Mouse (Mus musculus): ENCODE measurements around the gene Smim5. TPM values are rescaled to one million over a fixed set of nuclear protein-coding genes. Genes with fewer than 3 reads are reported as not detected.
A peak's percentile ranks its signal among the peaks of the same experiment; 100 is the strongest.
"Not testable (repeated sequence)": the region's sequence is repeated elsewhere in the genome, so short reads cannot be mapped to it uniquely, and the experiment has no call there.

Gene Smim5
- 3.6 and 4.8 TPM in 2 replicates for polyA plus RNA-seq (2015; fragmentation: Nextera tagmentation; extraction: Ambion mirVana)

GRCm38 (mm10) chr11:115899486-115900266 lies at the start of gene Smim5:
Gene Smim5, plus strand, starts transcription at chr11:115899966.
- no peak within 1 kb of the TSS for H3K4me3 ChIP-seq
- no peak within 1 kb of the TSS for H3K9ac ChIP-seq
- ATAC-seq (ENCODE audit: borderline replicate concordance, extremely low read depth, low FRiP score, low TSS enrichment) = peak; percentile 68
- H3K4me2 ChIP-seq = peak within 1 kb of the TSS; percentile 25
- H3K4me1 ChIP-seq = peaks cover 59% of the 10 kb centered on the region
- H3K27ac ChIP-seq = peak within 1 kb of the TSS; percentile 73
- H3K9me3 ChIP-seq = no peaks in the 10 kb centered on the region
- 26% methylated on average over 16 of the region's 16 CpGs for WGBS
- H3K36me3 ChIP-seq = peaks cover 8% of the 10 kb centered on the region; the same call in 1 of the 2 replicates
- H3K27me3 ChIP-seq = no peaks in the 10 kb centered on the region

- no peak overlapping the region for H3K27ac ChIP-seq
- H3K4me2 ChIP-seq = no peak overlapping the region
- H3K36me3 ChIP-seq = peaks cover 27% of the 10 kb centered on the region
These were observed 45.1 kb upstream of the Smim5 start for GRCm38 (mm10) chr11:115854674-115855073.

DNA sequence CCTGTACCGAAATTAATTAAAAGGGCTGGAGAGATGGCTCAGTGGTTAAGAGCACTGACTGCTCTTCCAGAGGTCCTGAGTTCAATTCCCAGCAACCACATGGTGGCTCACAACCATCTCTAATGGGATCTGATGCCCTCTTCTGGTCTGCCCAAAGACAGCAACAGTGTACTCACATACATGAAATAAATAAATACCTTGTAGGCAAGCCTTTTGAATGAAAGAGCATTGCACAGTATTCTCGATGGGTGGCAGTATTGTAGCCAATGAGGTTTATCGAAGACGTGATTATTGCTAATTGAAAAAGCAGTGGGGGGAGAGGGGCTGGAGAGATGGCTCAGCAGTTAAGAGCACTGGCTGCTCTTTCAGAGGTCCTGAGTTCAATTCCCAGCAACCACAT lies 42.6 kb upstream of the Smim5 start:
- peaks cover 15% of the 10 kb centered on the region; the same call in 1 of the 2 replicates for H3K36me3 ChIP-seq
- H3K4me2 ChIP-seq; H3K9ac ChIP-seq; H3K9me3 ChIP-seq; ATAC-seq (ENCODE audit: borderline replicate concordance, extremely low read depth, low FRiP score, low TSS enrichment); H3K27ac ChIP-seq; H3K4me3 ChIP-seq: not testable (repeated sequence)
- H3K4me1 ChIP-seq = peaks cover 17% of the 10 kb centered on the region
- H3K27me3 ChIP-seq = peaks cover 57% of the 10 kb centered on the region
- 88% methylated on average over 4 of the region's 4 CpGs for WGBS

More at GRCm38 (mm10) chr11:115854674-115855073, 45.1 kb upstream of the Smim5 start:
- no peak overlapping the region for H3K9ac ChIP-seq
- no peak overlapping the region for H3K4me3 ChIP-seq
- no peak for ATAC-seq (ENCODE audit: borderline replicate concordance, extremely low read depth, low FRiP score, low TSS enrichment)
- 83% methylated on average over 6 of the region's 6 CpGs for WGBS
- 0 out of 2 replicates have a peak, but pooled peaks cover 4% of the 10 kb centered on the region for H3K9me3 ChIP-seq
- H3K27me3 ChIP-seq = peaks cover 32% of the 10 kb centered on the region
- peaks cover 17% of the 10 kb centered on the region for H3K4me1 ChIP-seq

DNA sequence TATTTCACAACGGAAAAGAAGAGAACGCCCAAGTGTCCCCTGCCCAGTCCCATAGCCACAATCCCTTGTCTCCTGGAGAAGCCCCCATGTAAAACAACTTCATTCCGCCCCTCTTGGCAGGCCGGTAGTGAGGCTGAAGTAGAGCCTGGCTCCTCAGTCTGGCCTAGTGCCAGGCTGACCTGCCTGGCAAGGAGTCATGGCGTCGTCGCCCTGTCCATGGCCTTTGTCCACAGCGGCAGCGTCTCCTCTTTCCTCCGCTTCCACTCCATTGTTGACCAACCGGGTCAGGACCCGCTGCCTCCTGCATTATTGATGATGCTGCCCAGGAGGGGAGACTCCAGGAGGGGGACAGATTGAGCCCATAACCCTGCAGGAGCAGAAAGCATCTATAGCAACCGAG lies 41.8 kb upstream of the Smim5 start:
- ATAC-seq (ENCODE audit: borderline replicate concordance, extremely low read depth, low FRiP score, low TSS enrichment) = no peak
- Histone ChIP-seq H3K9ac (no peak overlapping the region), H3K36me3 (peaks cover 15% of the 10 kb centered on the region; the same call in 1 of the 2 replicates), H3K4me3 (no peak overlapping the region), H3K27ac (no peak overlapping the region), H3K27me3 (peaks cover 57% of the 10 kb centered on the region), H3K9me3 (0 out of 2 replicates have a peak, but pooled peaks cover 4% of the 10 kb centered on the region), H3K4me2 (no peak overlapping the region), H3K4me1 (peaks cover 17% of the 10 kb centered on the region)
- 33% methylated on average over 13 of the region's 13 CpGs for WGBS

- Histone ChIP-seq H3K27me3 (peaks cover 57% of the 10 kb centered on the region), H3K27ac (no peak within 1 kb of the TSS), H3K4me2 (peak within 1 kb of the TSS; percentile 78), H3K4me3 (peak within 1 kb of the TSS; percentile 41), H3K4me1 (peaks cover 17% of the 10 kb centered on the region), H3K36me3 (peaks cover 15% of the 10 kb centered on the region; the same call in 1 of the 2 replicates), H3K9me3 (0 out of 2 replicates have a peak, but pooled peaks cover 4% of the 10 kb centered on the region), H3K9ac (peak within 1 kb of the TSS; percentile 39; the same call in 1 of the 2 replicates)
- no peak for ATAC-seq (ENCODE audit: borderline replicate concordance, extremely low read depth, low FRiP score, low TSS enrichment)
- 14% methylated on average over 27 of the region's 27 CpGs for whole genome bisulfite sequencing
These were observed 41.4 kb upstream of the Smim5 start, which contains the start of gene Myo15b for GRCm38 (mm10) chr11:115858354-115858753. Gene Myo15b, plus strand, starts transcription at chr11:115858406.

GRCm38 (mm10) chr11:115859143-115859945 lies 40.4 kb upstream of the Smim5 start:
- Histone ChIP-seq H3K36me3 (peaks cover 6% of the 10 kb centered on the region; the same call in 1 of the 2 replicates), H3K4me3 (peak overlapping the region; percentile 41), H3K27ac (no peak overlapping the region), H3K9ac (peak overlapping the region; percentile 39), H3K27me3 (peaks cover 57% of the 10 kb centered on the region), H3K4me1 (peaks cover 17% of the 10 kb centered on the region), H3K9me3 (0 out of 2 replicates have a peak, but pooled peaks cover 4% of the 10 kb centered on the region), H3K4me2 (peak overlapping the region; percentile 78)
- ATAC-seq (ENCODE audit: borderline replicate concordance, extremely low read depth, low FRiP score, low TSS enrichment) = peak; percentile 88
- 1% methylated on average over 75 of the region's 75 CpGs for WGBS

- Histone ChIP-seq H3K27ac (no peak overlapping the region), H3K4me3 (no peak overlapping the region), H3K9me3 (no peaks in the 10 kb centered on the region), H3K36me3 (no peaks in the 10 kb centered on the region), H3K27me3 (peaks cover 33% of the 10 kb centered on the region), H3K9ac (no peak overlapping the region), H3K4me1 (peaks cover 6% of the 10 kb centered on the region), H3K4me2 (no peak overlapping the region)
- ATAC-seq (ENCODE audit: borderline replicate concordance, extremely low read depth, low FRiP score, low TSS enrichment) = no peak
- 81% methylated on average over 8 of the region's 8 CpGs for WGBS
These were observed 35.9 kb upstream of the Smim5 start for GRCm38 (mm10) chr11:115863895-115864294.

DNA sequence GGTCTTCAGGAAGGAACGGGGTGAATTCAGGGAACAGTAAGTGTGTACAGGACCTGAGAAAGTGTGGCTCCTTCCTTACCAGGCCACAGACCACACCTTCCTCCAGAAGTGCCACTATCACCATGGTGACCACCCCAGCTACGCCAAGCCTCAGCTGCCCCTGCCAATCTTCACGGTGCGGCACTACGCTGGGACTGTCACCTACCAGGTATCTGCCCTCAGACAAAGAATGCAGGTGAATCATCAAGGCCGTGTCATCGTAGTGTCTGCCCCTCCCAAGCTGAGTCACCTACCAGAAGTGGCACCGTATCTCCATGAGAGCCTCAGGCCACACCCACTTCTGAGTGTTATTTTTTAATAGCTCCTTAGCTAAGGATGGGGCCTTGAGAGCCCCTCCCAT lies 30.4 kb upstream of the Smim5 start:
- 0 out of 2 replicates have a peak, but pooled peaks have one; percentile 33 for ATAC-seq (ENCODE audit: borderline replicate concordance, extremely low read depth, low FRiP score, low TSS enrichment)
- Histone ChIP-seq H3K27me3 (no peaks in the 10 kb centered on the region), H3K9me3 (no peaks in the 10 kb centered on the region), H3K4me3 (no peak overlapping the region), H3K4me2 (no peak overlapping the region), H3K9ac (no peak overlapping the region), H3K27ac (no peak overlapping the region), H3K4me1 (no peaks in the 10 kb centered on the region), H3K36me3 (no peaks in the 10 kb centered on the region)
- WGBS = 51% methylated on average over 8 of the region's 8 CpGs

- WGBS = 66% methylated on average over 4 of the region's 4 CpGs
- 0 out of 2 replicates have a peak, but pooled peaks have one; percentile 6 for ATAC-seq (ENCODE audit: borderline replicate concordance, extremely low read depth, low FRiP score, low TSS enrichment)
These were observed 27.3 kb upstream of the Smim5 start for GRCm38 (mm10) chr11:115872437-115872836.

GRCm38 (mm10) chr11:115875935-115876334 lies 23.8 kb upstream of the Smim5 start:
- no peak for ATAC-seq (ENCODE audit: borderline replicate concordance, extremely low read depth, low FRiP score, low TSS enrichment)
- no peaks in the 10 kb centered on the region for H3K27me3 ChIP-seq
- H3K27ac ChIP-seq = no peak overlapping the region
- WGBS = 86% methylated on average over 3 of the region's 3 CpGs
- H3K4me2 ChIP-seq = no peak overlapping the region
- no peaks in the 10 kb centered on the region for H3K36me3 ChIP-seq
- no peak overlapping the region for H3K4me3 ChIP-seq
- H3K9ac ChIP-seq = no peak overlapping the region
- no peaks in the 10 kb centered on the region for H3K4me1 ChIP-seq
- no peaks in the 10 kb centered on the region for H3K9me3 ChIP-seq

More at GRCm38 (mm10) chr11:115872437-115872836, 27.3 kb upstream of the Smim5 start:
- H3K9ac ChIP-seq = no peak overlapping the region
- no peaks in the 10 kb centered on the region for H3K36me3 ChIP-seq
- no peak overlapping the region for H3K27ac ChIP-seq
- H3K4me3 ChIP-seq = no peak overlapping the region
- H3K4me1 ChIP-seq = no peaks in the 10 kb centered on the region
- H3K27me3 ChIP-seq = no peaks in the 10 kb centered on the region
- no peak overlapping the region for H3K4me2 ChIP-seq
- no peaks in the 10 kb centered on the region for H3K9me3 ChIP-seq

- Histone ChIP-seq H3K9me3 (no peaks in the 10 kb centered on the region), H3K4me3 (no peak overlapping the region), H3K9ac (no peak overlapping the region), H3K27me3 (no peaks in the 10 kb centered on the region), H3K4me2 (no peak overlapping the region), H3K4me1 (no peaks in the 10 kb centered on the region), H3K27ac (no peak overlapping the region), H3K36me3 (no peaks in the 10 kb centered on the region)
- WGBS = 70% methylated on average over 5 of the region's 5 CpGs
- no peak for ATAC-seq (ENCODE audit: borderline replicate concordance, extremely low read depth, low FRiP score, low TSS enrichment)
These were observed 23.3 kb upstream of the Smim5 start for GRCm38 (mm10) chr11:115876438-115876837.

Measured in lung, embryonic 15.5 days (tissue).